Mouse (Mus musculus) Patski (cell line): Measurements from ENCODE around the gene Fbxl20. TPM values are rescaled to one million over a fixed set of nuclear protein-coding genes. Genes with fewer than 3 reads are reported as not detected.
A peak's percentile ranks its signal among the peaks of the same experiment; 100 is the strongest.

Experiments
- ATAC-seq: fragments of 100-300 bp; one replicate; pipeline ENCODE4 v1.8.0; 2021
- CTCF ChIA-PET: fragments of 350-600 bp; sonication (Branson Sonifier 250); formaldehyde crosslinking; loops from one replicate; lab custom pipeline; 2022; ENCODE audit warnings: inconsistent platforms; lab: Charles Lee
- POLR2A ChIA-PET: fragments of 350-600 bp; sonication (Branson Sonifier 250); formaldehyde crosslinking; loops from one replicate; lab custom pipeline; 2022; ENCODE audit warnings: antibody characterized with exemption, inconsistent platforms; lab: Charles Lee
- DNase-seq: peaks from one replicate; pipeline ENCODE4 v3.0.0-alpha.2; 2011; ENCODE audit warnings: low read depth, low spot score
- H3K27me3 ChIP-seq: fragments of 371-371 bp; one replicate; pipeline ENCODE4 v1.5.1; 2021
- CTCF ChIP-seq: fragments of 100-300 bp; IDR thresholded peaks from one replicate; pipeline ENCODE4 v1.5.1; 2021
- in situ Hi-C: fragments of 300-500 bp; cut with MboI; formaldehyde crosslinking; loops from 3 replicates; pipeline ENCODE4 v1.11.1; 2018; ENCODE audit warnings: low pct_unique_long_range_greater_than_20kb, mixed read lengths
- polyA plus RNA-seq: library from polyadenylated mRNA; unstranded; gene quantifications from one replicate; pipeline ENCODE4 v1.2.3, GENCODE M21; 2021

Fbxl20 gene
- polyA plus RNA-seq, 1 experiment from 2014 or later, result 21.8 TPM

GRCm38 (mm10) chr11:98148551-98149301 is 1.5 kb downstream of the Fbxl20 start:
- in situ Hi-C loops, result no loop called here
- ChIA-PET POLR2A (interaction anchor here (0.6 kb wide), 1 partner anchor 383 kb away, joined by 4 read pairs; no protein-coding TSS in a partner anchor), CTCF (interaction anchor here (1.6 kb wide), 1 partner anchor 117 kb away, joined by 3 read pairs; no protein-coding TSS in a partner anchor)
- no peaks in the 10 kb centered on the region for H3K27me3 ChIP-seq
- ATAC-seq (peak; percentile 17), DNase-seq (no peak)
- TF ChIP-seq CTCF, result no peak

DNA sequence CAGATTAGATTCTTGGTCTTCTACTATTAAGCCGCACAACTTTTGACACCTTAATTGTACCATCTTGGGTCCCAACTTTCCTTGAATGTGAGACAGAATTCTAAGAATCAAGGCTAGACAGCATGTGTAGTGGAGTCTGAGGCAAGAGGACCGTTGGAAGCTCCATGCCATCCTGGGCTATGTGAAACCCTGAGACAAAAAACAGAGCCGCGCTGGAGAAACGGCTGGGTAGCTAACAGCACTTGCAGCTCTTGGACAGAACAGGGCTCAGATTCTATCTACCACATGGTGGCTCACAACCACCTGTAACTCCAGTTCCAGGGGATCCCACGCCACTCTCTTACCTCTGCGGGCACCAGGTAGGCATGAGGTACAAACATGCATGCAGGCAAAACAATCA is 4.3 kb downstream of the Fbxl20 start:
- TF ChIP-seq CTCF, result no peak
- DNase-seq (no peak), ATAC-seq (no peak)
- H3K27me3 ChIP-seq, result no peaks in the 10 kb centered on the region
- CTCF ChIA-PET, result no interaction called here
- POLR2A ChIA-PET, result interaction anchor here (0.5 kb wide), 1 partner anchor 25 kb away, joined by 4 read pairs; no protein-coding TSS in a partner anchor
- in situ Hi-C loops, result no loop called here

DNA sequence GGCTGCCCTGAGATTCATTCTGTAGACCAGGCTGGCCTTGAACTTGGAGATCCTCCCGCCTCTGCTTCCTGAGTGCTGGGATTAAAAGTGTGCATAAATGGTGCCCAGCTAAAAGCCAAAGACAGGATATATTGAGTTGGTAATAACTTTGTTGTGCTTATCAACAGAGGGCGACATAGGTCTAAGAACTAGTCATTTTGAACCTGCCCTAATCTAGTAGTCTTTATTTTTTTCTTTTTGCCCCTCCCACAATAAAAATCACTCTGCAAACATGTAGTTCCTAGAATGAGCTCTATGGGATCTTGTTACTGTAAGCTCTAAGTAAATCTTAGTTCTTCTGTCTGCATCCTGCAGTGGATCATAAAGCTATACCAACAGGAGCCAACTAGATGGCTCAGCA is 7.7 kb downstream of the Fbxl20 start:
- ChIA-PET CTCF (interaction anchor here (1.2 to 1.3 kb wide), 2 partner anchors 11 to 102 kb away, joined by 3 to 4 read pairs; no protein-coding TSS in a partner anchor), POLR2A (interaction anchor here (0.7 to 1.3 kb wide), 2 partner anchors 111 to 112 kb away, joined by 3 read pairs; no protein-coding TSS in a partner anchor)
- DNase-seq, result no peak
- ATAC-seq, result no peak
- TF ChIP-seq CTCF, result no peak
- H3K27me3 ChIP-seq, result no peaks in the 10 kb centered on the region
- in situ Hi-C loops, result no loop called here

DNA sequence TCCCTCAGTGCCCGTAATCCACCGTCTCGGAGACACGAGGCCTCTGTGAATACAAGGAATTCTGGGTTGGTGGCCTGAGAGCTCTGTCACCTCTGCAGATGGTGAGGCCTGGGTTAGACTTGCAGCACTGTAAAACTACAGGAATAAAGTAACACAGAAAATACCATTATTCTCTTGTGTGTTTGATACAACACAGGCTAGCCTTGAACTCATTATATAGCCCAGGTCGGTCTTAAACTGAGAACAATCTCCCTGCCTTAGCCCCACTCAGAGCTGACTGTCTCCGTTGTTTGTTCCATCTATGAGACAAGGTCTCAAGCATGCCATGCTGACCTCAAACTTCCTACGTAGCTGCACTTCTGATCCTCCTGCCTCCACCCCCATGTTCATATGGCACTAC is 11.3 kb downstream of the Fbxl20 start:
- CTCF ChIA-PET, result no interaction called here
- no peak for TF ChIP-seq CTCF
- DNase-seq, result no peak
- H3K27me3 ChIP-seq, result no peaks in the 10 kb centered on the region
- no peak for ATAC-seq
- in situ Hi-C loops, result no loop called here
- POLR2A ChIA-PET, result no interaction called here

GRCm38 (mm10) chr11:98137836-98138235 is 12.4 kb downstream of the Fbxl20 start:
- no peaks in the 10 kb centered on the region for H3K27me3 ChIP-seq
- ChIA-PET POLR2A (no interaction called here), CTCF (no interaction called here)
- TF ChIP-seq CTCF, result no peak
- in situ Hi-C loops, result no loop called here
- DNase-seq (no peak), ATAC-seq (no peak)

DNA sequence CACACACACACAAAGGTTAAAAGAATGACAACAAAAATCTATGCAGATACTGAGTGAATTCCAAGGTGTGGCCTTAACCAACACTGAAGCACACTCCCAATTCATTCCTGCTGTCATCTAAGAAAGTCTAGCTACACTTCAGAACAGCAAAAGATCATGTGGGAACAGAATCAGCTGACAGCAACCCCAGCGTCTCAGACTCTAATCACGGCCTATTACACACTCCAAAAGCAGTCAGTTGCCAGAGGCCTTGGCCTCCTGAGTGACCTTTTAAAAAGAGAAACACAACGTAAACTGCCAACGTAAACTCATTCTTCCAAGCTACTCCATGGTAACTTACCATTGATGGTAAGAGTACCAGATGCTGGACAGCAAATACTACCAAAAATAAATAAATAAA is 15.3 kb downstream of the Fbxl20 start:
- TF ChIP-seq CTCF, result no peak
- H3K27me3 ChIP-seq, result no peaks in the 10 kb centered on the region
- DNase-seq (no peak), ATAC-seq (no peak)
- in situ Hi-C loops, result no loop called here
- ChIA-PET CTCF (no interaction called here), POLR2A (no interaction called here)

DNA sequence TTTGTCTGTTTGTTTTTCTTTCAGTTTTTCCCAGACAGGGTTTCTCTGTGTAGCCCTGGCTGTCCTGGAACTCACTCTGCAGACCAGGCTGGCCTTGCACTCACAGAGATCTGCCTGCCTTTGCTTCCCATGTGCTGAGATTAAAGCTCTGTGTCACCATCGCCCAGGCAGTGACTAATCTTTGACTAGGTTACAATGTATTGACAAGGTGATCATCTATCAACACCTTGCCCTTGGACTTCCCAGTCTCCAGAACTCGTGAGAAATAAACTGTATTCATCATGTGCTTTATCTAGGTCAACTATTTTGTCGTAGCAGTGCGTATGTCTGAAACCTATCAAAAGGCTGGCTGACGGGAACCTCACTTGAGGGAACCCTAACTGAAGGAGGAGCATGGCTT is 26.8 kb downstream of the Fbxl20 start:
- ATAC-seq (no peak), DNase-seq (no peak)
- no peaks in the 10 kb centered on the region for H3K27me3 ChIP-seq
- in situ Hi-C loops, result no loop called here
- ChIA-PET POLR2A (interaction anchor here (1.8 kb wide), 1 partner anchor 13 kb away, joined by 5 read pairs; no protein-coding TSS in a partner anchor), CTCF (no interaction called here)
- TF ChIP-seq CTCF, result no peak

GRCm38 (mm10) chr11:98114363-98114762 is 35.8 kb downstream of the Fbxl20 start:
- H3K27me3 ChIP-seq, result no peaks in the 10 kb centered on the region
- ChIA-PET POLR2A (no interaction called here), CTCF (no interaction called here)
- in situ Hi-C loops, result no loop called here
- no peak for TF ChIP-seq CTCF
- no peak for DNase-seq
- no peak for ATAC-seq

GRCm38 (mm10) chr11:98113504-98113903 is 36.7 kb downstream of the Fbxl20 start:
- in situ Hi-C loops, result no loop called here
- ChIA-PET POLR2A (interaction anchor here (0.6 kb wide), 1 partner anchor 66 kb away, joined by 6 read pairs; no protein-coding TSS in a partner anchor), CTCF (no interaction called here)
- H3K27me3 ChIP-seq, result no peaks in the 10 kb centered on the region
- no peak for TF ChIP-seq CTCF
- ATAC-seq (no peak), DNase-seq (no peak)

DNA sequence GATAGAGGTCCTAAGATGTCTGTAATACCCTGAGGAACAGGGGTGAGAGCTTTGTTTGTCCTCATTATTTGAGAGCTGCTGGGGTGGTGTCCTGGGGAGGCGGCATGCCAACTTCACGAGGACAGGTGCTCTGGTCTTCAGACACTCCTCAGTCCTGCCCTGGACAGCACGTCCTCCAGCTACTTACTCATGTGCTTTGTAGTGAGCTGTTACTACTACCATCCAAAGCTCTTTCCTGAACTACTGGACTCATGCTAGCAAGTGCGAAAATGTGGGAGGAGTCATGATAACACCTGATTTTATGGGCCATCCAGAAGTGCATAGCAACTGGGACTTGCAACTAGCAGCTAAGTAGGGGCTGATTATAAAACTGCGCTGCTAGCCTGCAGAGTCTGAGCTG is 40.5 kb downstream of the Fbxl20 start:
- DNase-seq, result no peak
- POLR2A ChIA-PET, result no interaction called here
- CTCF ChIA-PET, result no interaction called here
- H3K27me3 ChIP-seq, result no peaks in the 10 kb centered on the region
- ATAC-seq, result no peak
- TF ChIP-seq CTCF, result no peak
- in situ Hi-C loops, result no loop called here

GRCm38 (mm10) chr11:98101332-98101731 is 48.9 kb downstream of the Fbxl20 start:
- in situ Hi-C loops, result no loop called here
- DNase-seq, result no peak
- TF ChIP-seq CTCF, result no peak
- POLR2A ChIA-PET, result no interaction called here
- no peak for ATAC-seq
- CTCF ChIA-PET, result no interaction called here
- H3K27me3 ChIP-seq, result no peaks in the 10 kb centered on the region
